Mouse (Mus musculus) megakaryocyte, embryonic 14.5 days (primary cell): ENCODE results near the gene Gab1. TPM values are rescaled to one million over a fixed set of nuclear protein-coding genes. Genes with fewer than 3 reads are reported as not detected.

Experiments used
- H3K27me3 ChIP-seq: replicated peaks from 2 replicates; pipeline ENCODE3; 2012; ENCODE audit warnings: inconsistent platforms
- H3K36me3 ChIP-seq: replicated peaks from 2 replicates; pipeline ENCODE3; 2012; ENCODE audit warnings: low read length, inconsistent platforms, mixed read lengths
- H3K4me1 ChIP-seq: 2 replicates; pipeline ENCODE4 v1.6.1; 2012; ENCODE audit warnings: inconsistent platforms
- H3K4me3 ChIP-seq: replicated peaks from 2 replicates; pipeline ENCODE3; 2012; ENCODE audit warnings: moderate library complexity, mild to moderate bottlenecking, inconsistent platforms
- H3K9me3 ChIP-seq: 2 replicates; pipeline ENCODE4 v1.6.1; 2012; ENCODE audit warnings: inconsistent platforms
- FLI1 ChIP-seq: IDR thresholded peaks from 2 replicates; pipeline ENCODE4 v1.6.1; 2012; ENCODE audit warnings: low read length, inconsistent platforms, mixed read lengths
- GATA1 ChIP-seq: IDR thresholded peaks from 3 replicates; pipeline ENCODE4 v1.6.1; 2012; ENCODE audit warnings: mixed read lengths, low read length, inconsistent platforms, borderline replicate concordance
- polyA plus RNA-seq: library from polyadenylated mRNA; stranded (reverse); fragments of >175 nt; gene quantifications from 2 replicates; pipeline ENCODE4 v1.2.3, GENCODE M21; 2012; ENCODE audit warnings: low replicate concordance; ENCODE audit not compliant: insufficient read depth

Gab1 gene
- polyA plus RNA-seq, 1 experiment, result 3.2 TPM

DNA sequence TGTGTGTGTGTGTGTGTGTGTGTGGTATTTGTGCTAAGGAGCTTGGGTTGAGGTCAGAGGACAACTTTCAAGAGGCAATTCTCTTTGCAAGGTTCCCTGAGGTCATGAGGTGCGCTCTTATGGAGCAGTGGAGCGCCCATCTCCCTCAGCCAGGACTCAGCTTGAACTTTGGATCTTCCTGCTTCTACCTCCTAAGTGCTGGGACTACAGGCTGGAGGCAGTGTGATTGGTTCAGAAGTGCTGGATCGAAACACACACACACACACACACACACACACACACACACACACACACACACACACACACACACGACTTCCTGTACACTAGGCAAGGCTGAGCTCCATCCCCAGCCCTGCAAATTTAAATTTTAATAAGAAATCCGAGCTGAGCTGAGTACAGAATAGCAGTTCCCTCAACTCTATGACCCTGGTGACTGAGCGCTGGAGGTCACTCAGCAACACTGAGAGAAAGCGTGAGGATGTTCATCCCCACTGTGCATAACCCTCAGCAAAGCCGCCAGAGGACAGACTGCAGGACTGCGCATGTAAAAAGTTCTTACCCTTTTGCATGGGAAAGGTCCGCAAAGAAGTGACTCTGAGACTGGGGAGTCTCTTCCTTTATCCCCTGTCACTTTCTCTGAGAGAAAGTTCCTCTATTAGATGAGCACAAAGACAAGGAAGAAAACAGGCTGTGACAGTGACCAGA lies 6.4 kb downstream of the Gab1 start:
- Histone ChIP-seq H3K4me3 (no peak overlapping the region), H3K9me3 (no peaks in the 10 kb centered on the region), H3K27me3 (peaks cover 34% of the 10 kb centered on the region), H3K36me3 (no peaks in the 10 kb centered on the region), H3K4me1 (peaks cover 22% of the 10 kb centered on the region)
- TF ChIP-seq GATA1 (no peak), FLI1 (no peak)

DNA sequence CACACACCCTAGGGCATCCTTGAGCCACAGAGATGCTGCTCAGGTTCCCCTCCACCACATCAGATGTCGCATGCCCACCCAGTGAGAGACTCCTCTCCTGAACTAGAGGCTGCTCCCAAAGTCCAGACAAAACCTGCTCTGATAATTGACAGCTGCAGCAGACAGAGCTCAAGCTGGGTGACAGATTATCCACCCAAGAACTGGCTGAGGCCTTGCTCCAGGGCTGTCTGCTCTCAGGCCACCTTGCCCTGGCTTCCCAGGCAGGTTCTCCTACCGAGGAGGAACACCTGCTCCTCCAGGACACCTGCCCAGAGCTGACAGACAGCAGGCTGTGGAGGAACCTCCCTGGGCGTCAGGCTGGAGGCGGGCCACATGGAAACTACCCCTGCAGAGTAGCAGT lies 7.6 kb downstream of the Gab1 start:
- H3K4me1 ChIP-seq, result peaks cover 18% of the 10 kb centered on the region
- no peak for TF ChIP-seq GATA1
- TF ChIP-seq FLI1, result no peak
- H3K27me3 ChIP-seq, result peaks cover 22% of the 10 kb centered on the region
- no peaks in the 10 kb centered on the region for H3K36me3 ChIP-seq
- no peaks in the 10 kb centered on the region for H3K9me3 ChIP-seq
- H3K4me3 ChIP-seq, result no peak overlapping the region

DNA sequence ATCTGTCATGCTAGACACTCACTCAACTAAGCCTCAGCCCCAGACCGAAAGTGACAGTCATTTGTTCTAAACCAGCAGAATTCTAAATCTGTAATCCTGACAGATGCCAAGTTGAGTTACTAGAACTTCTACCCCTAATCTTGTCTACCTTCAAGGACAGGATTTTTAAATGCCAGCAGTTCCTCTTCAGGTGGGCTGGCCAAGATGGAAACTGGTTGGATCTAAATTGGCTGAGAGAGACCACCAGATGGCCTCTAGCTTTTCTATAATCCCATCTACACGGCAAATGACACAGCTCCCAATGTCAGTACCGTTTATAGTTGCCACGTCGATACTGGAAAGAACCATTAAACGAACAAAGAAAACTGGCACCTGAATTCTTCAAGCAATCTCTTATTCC lies 8.9 kb downstream of the Gab1 start:
- TF ChIP-seq GATA1, result no peak
- TF ChIP-seq FLI1, result no peak
- Histone ChIP-seq H3K9me3 (no peaks in the 10 kb centered on the region), H3K4me1 (peaks cover 18% of the 10 kb centered on the region), H3K27me3 (peaks cover 14% of the 10 kb centered on the region), H3K4me3 (no peak overlapping the region), H3K36me3 (no peaks in the 10 kb centered on the region)

DNA sequence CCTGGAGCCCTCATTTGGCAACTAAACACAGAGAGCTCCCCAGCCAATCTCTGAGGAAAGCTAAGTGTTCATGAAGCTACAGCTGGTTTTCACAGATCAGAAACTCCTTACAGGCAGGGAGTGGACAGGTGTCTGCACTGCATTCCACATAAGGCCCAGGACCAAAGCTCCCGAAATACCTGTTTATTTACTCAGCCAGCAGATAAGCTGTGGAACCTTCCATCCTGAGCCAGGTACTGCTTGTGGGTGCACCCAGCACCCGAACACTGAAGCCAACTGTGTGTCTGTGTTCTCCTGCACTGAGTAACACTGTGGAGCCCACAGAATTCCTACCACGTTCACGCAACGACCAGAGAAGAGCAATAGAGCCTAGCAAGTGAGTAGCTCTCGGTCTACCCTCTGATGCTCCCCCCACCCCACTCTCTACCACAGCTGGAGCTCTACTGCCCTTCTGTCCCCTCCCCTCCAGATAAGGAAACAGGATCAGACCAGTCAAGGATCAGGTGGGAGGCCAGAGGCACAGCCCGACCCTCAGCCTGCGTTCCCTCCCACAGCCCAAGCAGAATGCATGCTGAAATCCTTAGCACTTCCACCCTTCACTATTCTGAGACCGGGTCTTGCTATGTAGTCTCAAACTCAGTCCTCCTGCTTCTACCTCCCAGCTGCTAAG lies 9.6 kb downstream of the Gab1 start:
- Histone ChIP-seq H3K4me1 (peaks cover 18% of the 10 kb centered on the region), H3K4me3 (no peak overlapping the region), H3K36me3 (no peaks in the 10 kb centered on the region), H3K27me3 (peaks cover 14% of the 10 kb centered on the region), H3K9me3 (no peaks in the 10 kb centered on the region)
- TF ChIP-seq GATA1, result no peak
- no peak for TF ChIP-seq FLI1

DNA sequence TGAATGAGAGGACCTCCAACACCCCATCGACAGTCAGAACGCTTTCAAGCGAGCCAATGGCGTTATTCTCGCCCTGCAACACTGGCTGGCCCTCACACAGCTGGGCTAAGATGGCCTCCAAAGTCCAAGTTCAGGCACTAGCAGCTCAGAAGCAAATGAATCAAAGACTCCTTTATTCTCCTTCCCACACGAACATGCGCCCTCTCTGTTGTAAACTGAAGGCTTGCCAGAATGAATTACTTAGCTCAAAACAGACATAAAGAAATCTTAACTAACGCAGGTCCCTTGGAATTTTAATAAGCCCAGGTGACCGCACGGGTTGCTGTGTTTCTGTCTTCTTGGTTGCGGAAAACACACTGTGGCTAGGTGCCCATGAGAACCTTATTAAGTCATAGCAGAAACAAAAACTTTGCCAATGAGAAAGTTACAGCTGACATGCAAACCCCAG lies 10.4 kb downstream of the Gab1 start:
- Histone ChIP-seq H3K4me1 (peaks cover 26% of the 10 kb centered on the region), H3K4me3 (no peak overlapping the region), H3K9me3 (no peaks in the 10 kb centered on the region), H3K27me3 (peaks cover 12% of the 10 kb centered on the region), H3K36me3 (no peaks in the 10 kb centered on the region)
- TF ChIP-seq FLI1 (no peak), GATA1 (no peak)

DNA sequence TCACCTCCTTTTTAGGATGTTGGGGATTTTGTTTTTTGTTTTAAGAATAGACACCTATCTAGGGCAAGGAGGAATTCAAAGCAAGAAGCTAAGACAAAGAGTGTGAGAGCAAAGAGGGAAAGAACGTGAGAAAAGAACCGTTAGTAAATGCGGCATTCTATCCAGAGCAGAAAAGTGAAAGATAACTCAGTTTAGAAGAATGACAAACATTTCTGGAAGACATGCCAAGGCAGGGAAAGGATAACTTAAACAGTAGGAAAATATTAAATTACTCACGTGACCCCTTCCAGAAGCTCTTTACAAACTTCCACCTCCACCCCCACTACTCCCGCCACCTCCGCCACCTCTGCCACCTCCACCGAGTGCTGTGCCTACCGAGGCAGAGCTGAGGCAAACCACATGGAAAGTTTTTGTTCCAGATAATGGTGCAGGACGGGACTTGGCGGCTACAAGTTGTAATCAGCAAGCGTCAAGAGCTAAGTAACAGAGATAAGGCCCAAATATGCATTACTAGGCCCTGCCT lies 11.5 kb downstream of the Gab1 start:
- TF ChIP-seq GATA1, result no peak
- no peak for TF ChIP-seq FLI1
- H3K27me3 ChIP-seq, result peaks cover 11% of the 10 kb centered on the region
- no peaks in the 10 kb centered on the region for H3K9me3 ChIP-seq
- no peaks in the 10 kb centered on the region for H3K36me3 ChIP-seq
- H3K4me3 ChIP-seq, result no peak overlapping the region
- H3K4me1 ChIP-seq, result peaks cover 25% of the 10 kb centered on the region

DNA sequence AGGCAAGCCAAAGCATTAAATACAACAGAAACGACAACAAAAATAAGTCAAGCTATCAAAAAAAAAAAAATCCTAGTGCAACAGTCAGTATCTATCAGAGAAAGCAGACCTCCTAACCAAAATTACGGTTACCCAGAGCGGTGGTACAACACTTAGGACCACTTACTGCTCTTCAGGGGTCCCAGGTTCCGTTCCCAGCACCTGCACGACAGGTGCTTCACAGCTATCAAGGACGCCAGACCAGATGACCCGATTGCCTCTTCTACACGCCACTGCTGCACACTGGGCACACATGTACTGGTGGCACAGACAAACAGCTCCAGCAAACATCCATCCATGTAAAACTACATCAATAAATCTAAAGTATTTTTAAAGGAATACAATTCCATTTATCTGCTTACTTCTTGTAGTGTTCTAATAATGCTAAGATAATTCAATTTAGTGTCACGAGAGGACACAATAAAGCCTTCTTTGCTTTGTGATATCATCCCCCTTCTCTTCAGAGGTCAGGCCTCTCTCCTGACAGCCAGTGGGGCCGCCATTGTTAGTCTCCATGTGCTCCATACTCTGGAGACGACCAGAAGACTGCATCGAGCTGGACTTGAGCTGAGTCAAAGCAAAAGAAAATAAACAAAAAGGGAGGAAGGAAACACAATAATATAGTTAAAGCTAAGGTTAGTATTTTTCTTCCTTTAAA lies 12.2 kb downstream of the Gab1 start:
- TF ChIP-seq FLI1 (no peak), GATA1 (no peak)
- H3K4me3 ChIP-seq, result no peak overlapping the region
- H3K36me3 ChIP-seq, result no peaks in the 10 kb centered on the region
- peaks cover 9% of the 10 kb centered on the region for H3K27me3 ChIP-seq
- H3K9me3 ChIP-seq, result no peaks in the 10 kb centered on the region
- H3K4me1 ChIP-seq, result peaks cover 27% of the 10 kb centered on the region

DNA sequence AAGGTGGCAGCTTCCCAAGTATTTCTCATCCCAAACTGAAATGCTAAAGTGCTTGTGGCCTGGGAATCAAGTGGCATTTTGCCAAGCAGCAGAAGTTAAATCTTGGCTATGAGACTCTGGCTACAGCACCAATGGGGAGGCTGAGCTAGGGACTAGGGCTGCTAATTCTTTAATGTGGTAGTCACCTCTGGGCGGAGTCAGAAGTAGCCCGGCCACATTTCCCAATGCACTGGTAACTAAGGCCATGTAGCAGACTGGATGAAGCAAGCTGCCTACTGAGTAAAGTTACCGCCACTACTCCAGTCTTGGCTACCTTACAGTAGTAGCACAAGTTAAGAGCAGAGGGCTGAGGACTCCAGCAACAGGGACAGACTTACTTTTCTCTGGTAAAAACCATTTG lies 12.7 kb downstream of the Gab1 start:
- peaks cover 6% of the 10 kb centered on the region for H3K27me3 ChIP-seq
- H3K4me1 ChIP-seq, result peaks cover 25% of the 10 kb centered on the region
- H3K36me3 ChIP-seq, result no peaks in the 10 kb centered on the region
- TF ChIP-seq GATA1 (no peak), FLI1 (no peak)
- no peak overlapping the region for H3K4me3 ChIP-seq
- no peaks in the 10 kb centered on the region for H3K9me3 ChIP-seq

DNA sequence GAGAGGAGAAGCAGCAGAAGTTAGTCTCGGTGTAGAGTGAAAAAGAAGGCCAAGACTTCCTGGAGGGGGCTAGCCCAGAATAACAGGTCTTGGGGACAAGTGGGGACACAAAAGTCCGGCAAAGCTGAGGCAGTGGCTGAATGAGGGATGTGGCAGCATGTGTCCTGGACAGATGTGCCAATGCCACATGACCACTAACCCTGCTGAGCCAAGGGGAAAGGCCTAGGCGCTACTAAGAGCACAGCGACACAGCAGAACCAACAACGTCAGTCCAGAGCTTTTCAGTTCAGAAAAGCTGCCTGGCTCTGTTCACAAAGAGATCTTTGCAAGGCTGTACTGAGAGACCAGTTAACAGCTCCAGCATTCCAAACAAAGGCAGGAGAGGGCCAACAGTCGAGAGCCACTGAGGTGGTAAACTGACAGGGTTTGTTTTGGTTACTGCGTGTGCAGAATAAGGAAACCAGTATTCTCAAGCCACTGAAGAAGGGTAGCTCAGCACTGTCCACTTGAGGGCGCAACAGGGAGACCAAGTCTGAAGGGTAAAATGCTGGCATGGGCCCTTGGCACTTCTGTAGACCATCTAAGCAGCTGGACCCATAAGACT lies 15.0 kb downstream of the Gab1 start:
- H3K27me3 ChIP-seq, result peaks cover 2% of the 10 kb centered on the region
- H3K9me3 ChIP-seq, result no peaks in the 10 kb centered on the region
- H3K4me3 ChIP-seq, result no peak overlapping the region
- TF ChIP-seq GATA1, result no peak
- no peak for TF ChIP-seq FLI1
- peaks cover 21% of the 10 kb centered on the region for H3K4me1 ChIP-seq
- no peaks in the 10 kb centered on the region for H3K36me3 ChIP-seq
